Mouse (Mus musculus) gastrocnemius, postnatal 36 days (tissue): ENCODE data around the gene Bcar3. TPM values are rescaled to one million over a fixed set of nuclear protein-coding genes. Genes with fewer than 3 reads are reported as not detected.
A peak's percentile ranks its signal among the peaks of the same experiment; 100 is the strongest.

Experiments used
- DNase-seq, 2 experiments: peaks; one replicate each; pipeline ENCODE4 v3.0.0; 2022
- intact Hi-C: fragments of 180-260 bp; cut with DNase I; formaldehyde crosslinking; loops from one replicate; pipeline ENCODE4 v1.15.1; 2025
- total RNA-seq, 2 experiments: library from RNA; stranded (reverse); gene quantifications; 2 replicates each; pipeline ENCODE4 v1.2.3; 2021

Gene Bcar3
- total RNA-seq, 2 experiments from 2014 or later, result 3.6 to 4.4 TPM

DNA sequence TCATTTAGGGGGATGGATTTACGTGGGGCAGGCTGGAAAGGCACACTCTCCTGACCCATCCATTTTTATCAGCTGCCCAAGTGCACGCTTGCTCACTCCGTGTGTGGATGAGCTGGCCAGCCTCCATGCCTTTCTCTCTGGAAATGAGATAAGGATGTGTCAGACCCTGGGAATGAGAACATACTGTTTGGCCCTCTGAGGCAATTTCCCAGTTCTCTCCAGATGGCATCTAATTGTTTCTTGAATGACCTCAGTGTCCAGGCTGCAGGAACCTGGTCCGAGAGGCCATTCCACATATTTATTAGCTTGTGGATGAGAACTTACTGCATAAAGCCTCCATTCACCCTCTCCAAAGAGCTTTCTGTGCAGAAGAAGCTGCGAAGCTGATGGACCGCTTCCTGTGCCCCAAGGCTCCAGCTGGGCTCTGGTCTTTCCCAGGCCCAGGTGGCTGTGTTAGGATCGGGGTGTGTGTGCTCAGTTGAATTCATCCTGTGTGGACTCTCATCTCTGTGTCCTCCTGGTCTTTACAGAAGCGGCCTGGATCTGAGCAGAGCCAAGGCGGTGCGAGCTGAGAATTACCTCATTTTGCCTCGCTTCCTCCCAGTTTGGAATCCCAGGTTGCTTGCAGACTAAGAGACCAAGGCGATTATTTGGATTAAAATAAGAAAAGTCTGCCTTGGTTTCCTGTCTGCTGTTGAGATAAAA is 177.2 kb downstream of the Bcar3 start:
- no peak for DNase-seq
- intact Hi-C loops, result no loop called here

DNA sequence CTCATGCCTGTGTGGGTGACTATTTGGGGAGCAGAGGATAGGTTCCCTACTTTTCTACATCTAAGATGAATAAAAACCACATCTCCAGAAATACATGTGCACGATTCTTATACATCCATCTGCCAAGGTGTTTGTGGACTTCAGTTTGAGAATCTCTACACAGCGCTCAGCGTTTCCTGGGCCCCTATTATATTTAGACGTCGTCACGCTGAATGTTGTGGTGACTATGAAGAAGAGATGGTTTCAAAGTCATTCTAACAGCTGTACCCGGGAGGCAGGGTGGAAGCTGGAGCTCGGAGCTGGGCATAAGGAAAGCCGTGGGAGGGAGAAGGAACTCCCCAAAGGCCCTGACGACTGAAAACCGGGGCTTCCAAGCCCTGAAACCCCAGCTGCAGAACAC is 178.5 kb downstream of the Bcar3 start:
- no peak for DNase-seq
- intact Hi-C loops, result no loop called here

DNA sequence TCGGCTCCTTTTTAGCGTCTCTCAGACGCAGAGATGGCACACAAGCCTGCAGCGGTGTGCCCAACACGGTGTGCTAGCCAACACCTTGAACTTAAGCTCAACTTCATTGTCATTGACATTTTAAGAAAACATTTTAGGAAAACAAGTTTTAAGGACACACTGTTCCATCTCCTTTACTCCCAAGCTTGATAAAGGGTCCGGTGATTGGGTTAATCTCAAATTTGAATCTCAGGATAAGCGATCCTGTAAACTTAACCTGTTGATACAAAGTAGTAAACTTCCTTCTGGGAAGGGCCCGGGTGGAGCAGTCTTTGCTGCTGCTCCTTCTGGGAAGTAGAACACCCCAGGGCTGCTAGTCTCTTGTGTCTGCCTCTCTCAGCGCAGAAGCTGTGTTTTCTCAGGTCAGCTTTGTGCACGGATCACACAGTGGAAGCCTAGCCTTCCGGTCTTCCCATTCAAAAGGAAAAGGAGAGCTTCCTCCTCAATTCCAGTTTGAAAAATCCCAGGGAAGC is 179.6 kb downstream of the Bcar3 start:
- intact Hi-C loops, result no loop called here

DNA sequence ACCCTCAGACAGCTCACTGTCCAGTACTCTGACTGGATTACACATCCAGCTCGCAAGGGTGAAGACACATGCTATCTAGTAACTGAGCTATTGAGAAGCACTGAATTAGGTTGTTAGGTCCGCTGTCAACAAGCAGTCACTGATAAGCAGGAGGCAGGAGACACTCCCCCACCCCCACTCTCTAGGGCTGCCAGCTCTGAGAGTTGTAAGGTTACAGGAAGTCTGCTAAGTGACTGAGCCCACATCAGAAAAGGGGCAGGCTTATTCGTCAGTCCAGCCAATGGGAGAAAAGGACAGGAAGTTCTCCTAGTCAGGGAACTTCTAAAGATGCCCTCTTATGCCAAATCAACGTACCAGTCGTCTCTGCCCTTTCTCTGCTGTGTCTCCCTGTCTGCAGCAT is 180.1 kb downstream of the Bcar3 start:
- intact Hi-C loops, result no loop called here
- DNase-seq, result peak in 1 of 2 experiments; percentile 45

More for the DNA sequence above, 179.6 kb downstream of the Bcar3 start:
- DNase-seq, result no peak

DNA sequence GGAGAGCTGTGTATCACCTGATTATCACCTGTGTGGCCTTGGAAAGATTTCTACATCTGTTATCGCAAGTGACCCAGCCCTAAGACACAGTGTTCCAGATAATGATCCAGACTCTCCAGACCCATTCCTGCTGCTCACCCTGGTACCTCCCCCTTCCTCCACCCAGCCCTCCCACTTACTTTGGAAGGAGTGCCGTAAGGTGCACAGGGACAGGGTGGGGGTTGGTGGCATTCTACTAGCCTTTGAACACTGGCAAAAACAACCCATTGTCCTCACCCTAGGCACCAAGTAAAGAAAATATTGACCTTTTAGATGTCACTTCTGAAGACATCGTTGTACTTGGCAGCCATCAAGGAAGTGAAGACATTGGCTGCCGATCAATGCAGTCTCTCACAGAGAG is 180.9 kb downstream of the Bcar3 start:
- intact Hi-C loops, result no loop called here
- no peak for DNase-seq

DNA sequence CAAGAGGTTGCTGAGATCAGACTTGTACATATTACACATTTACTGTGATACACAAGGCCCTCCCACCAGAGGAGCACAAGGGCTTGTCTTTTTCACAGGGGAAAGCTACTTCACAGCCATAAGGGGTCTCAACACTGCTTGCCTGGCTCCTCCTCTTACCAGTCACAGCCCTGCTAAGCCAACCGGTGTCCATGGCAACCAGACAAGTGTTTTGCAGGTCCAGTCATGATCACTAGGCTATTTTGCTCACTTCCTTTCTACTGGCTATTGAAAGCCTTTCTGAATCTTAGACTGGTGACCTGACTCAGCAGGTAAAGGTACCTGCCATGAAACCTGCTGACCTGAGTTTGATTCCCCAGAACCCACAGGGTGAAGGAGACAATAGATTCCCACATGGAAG is 181.8 kb downstream of the Bcar3 start:
- intact Hi-C loops, result no loop called here
- no peak for DNase-seq

DNA sequence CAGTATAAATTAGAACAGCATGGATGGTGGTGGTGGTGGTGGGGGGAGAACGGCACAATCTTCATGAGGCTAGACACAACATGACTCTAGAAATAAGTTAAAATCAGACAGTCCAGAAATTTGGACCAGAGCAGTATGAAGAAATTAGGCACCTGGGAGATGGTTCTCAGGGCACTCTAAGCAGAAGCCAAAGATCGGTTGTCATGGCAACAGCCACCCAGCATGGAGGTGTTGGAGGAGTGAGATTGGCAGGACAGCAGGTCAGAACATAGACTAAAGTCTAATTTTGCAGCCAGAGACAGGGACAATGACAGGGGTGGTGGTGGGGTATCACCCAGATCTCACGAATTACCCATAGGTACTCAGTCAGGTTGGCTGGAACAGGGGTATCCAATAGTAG is 182.7 kb downstream of the Bcar3 start:
- intact Hi-C loops, result no loop called here
- DNase-seq, result no peak

DNA sequence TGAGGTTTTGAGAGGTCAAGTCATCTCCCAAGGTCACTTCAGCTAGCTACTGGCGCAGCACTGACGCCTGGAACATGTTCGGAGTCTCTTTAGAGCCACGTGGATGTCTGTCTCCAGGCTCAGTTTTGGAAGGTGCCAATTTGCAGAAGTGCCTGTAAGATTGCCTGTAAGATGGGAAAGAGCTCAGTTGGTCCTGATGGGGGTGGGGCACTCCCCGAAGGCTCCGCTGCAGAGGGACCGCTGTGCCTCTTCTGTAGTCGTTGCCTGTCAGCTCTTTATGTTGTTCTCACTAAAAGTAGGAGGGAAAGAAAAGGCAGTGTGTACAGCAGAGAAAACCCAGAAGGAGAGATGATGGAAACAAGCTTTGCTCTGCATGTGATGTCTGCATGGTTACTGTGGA is 183.6 kb downstream of the Bcar3 start:
- DNase-seq, result no peak

DNA sequence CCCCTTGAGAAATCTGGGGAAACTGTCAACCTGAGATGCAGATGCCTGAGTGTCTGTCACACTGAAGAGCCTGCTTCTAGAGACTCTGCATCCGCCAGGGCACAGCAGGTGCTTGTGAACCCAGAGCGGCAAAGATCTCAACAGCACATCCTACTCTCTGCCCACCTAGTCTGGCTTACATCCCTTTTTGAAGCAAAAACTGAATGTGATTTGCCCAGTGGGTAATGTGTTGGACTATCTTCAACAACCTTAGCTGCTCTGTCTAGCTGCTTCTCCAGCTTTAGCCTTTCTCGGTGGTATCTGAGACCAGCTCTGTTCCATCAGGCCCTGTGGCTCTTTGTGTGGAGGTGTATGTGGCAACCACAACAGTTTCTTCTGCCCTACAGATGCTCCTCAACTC is 184.8 kb downstream of the Bcar3 start:
- DNase-seq, result no peak
- intact Hi-C loops, result no loop called here

More for the DNA sequence above, 183.6 kb downstream of the Bcar3 start:
- intact Hi-C loops, result no loop called here

DNA sequence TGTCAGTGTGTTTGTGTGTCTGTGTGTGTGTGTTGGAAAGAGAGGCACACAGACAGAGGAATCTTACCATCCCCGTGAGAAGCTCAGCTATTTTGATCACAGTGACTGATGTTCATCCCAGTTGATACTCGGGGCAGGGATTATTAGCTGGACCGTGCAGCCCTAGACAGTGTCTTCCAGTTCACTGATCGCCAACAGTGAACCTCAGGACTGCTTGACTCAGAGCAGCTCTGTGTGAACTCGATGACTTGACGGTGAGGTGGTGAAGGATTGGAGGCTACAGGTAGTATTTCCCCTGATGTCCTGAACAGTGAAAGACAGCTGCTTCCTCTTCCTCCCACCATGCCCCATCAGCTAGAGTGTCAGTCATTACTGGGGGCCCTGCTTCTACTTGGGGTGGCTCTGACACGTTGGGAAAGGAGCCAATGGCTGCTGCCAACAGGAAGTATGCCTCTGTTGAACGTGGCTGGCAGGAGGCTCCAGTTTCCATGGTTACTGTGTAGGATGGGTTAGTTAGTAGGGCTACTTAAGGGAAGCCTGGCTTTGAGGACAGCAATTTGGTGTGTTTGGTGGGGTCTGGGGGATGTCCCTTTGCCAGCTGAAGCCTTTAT is 186.2 kb downstream of the Bcar3 start:
- intact Hi-C loops, result no loop called here
- DNase-seq, result no peak

DNA sequence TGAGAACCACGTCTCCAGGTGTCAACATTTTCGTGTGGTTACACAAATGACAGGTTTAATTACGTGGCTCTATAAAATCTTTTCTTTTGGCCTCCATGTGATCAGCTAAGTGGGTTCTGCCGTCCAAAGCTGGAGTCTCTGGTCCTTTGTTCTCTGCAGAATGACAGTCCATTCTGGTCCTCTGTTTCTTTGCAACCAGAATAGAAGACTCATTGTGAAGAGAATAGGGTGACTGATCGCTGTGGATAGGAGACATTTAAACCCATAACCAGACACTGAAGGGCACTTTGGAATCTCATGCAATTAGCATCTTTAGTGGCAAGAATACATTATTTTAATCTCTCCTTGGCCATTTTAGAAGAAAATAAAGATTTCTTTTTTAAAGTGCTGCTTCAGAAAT is 187.1 kb downstream of the Bcar3 start:
- intact Hi-C loops, result no loop called here
- DNase-seq, result no peak

DNA sequence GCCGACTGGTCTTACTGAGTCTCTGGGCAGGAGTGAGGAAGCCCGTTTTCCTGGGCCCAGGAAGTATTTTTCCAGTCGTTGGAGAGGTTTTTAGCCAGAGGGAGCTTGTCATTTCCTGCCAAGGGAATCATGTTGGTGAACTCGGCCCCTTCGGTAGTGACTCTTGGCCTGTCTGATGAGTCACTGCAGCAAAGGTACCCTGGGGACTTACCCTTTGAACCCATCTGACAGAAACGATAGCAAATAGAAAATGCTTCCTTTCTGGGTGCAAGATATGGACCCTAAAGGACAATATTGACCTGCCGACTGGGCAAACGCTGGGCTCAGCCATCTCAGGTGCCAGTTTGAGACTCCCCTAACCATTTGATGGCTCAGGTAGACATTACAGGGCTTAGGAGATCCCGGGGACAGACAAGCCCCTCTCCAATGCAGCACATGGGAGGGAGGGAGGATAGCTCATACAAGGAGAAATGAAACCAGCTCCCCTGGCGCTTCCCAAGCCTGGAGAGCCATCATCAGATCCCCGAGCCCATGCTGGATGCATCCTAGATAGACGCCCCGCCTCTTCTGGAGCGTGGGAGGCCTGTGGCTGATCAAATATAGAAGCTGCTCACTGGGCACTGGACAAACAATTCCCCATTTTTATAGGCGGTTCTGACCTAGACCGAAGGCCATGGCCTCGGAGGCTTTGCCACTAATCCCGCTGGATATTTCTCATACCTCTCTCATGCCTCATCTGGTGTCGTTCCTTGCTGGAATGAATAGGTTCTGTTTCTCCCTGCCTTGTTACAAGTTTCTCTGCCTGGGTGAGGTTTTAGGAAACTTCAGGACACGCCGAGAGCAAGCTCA is 188.2 kb downstream of the Bcar3 start:
- intact Hi-C loops, result no loop called here
- DNase-seq, result no peak

DNA sequence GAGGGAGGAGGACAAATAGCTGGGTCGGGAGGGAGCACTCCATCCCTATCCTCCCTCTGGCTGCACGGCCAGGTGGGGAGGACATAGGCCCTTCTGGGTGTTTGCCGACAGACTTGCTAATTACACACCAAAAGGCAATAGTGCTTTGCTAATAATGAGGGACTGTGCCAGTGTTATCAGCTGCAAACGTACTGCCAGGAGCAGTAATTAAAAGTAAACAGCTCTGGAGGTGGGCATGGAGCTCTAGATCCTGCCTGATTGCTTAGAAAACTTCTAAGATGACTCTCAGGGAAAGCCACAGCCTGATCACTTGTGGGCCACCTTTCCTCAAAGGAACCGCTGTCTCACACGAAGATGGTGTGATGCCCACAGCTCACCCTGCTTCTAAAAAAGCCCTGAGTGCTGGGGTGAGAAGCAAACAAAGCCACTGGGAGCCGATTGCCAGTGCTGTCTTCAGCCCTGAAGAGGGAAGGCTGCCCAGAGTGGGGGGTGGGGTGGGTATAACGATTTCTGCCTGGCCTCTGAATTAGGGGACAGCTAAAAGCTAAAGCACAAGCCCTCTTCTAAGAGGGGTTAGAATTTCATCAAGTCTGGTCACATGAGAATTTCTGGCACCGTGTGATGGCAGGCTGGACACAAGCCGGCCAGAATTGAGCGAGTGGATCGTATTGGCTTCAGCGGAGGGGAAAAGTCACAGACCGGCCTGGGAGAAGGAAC is 189.3 kb downstream of the Bcar3 start:
- intact Hi-C loops, result no loop called here
- DNase-seq, result peak; percentile 29 to 40

DNA sequence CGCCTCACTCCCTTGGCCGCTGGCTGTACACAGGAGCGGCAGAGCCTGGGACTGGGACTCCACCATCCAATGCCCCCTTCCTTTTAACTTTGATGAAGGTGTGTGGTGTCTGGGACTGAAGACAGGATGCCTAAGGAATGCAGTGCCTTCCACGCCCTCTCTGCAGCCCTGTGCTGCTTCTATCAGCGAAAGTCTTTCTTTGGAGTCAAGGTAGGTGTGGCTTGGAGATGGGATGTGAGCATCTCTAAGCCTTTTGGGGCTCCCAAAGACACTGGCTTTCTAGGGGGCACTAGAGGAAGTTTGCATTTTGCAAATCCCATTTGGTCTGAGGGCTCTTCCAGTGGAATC is 189.8 kb downstream of the Bcar3 start:
- no peak for DNase-seq
- intact Hi-C loops, result no loop called here

DNA sequence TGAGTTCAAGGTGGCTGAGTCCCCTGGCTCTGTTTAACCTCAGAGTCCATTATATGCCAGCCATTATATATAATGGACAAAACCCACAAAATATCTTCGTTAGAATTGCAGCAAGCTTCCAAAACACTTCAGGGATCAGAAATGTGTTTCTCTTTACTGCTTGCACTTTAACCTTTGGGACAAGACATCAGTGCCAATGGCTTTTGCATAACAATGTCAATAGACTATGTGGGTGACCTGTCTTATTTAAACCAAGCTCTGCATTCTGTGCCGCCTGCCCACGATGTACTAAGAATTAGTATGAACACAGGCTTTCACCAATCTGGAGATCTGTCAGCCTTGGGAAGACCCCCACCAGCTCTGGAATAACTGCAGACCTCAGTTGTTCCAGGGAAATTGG is 190.4 kb downstream of the Bcar3 start:
- intact Hi-C loops, result no loop called here

DNA sequence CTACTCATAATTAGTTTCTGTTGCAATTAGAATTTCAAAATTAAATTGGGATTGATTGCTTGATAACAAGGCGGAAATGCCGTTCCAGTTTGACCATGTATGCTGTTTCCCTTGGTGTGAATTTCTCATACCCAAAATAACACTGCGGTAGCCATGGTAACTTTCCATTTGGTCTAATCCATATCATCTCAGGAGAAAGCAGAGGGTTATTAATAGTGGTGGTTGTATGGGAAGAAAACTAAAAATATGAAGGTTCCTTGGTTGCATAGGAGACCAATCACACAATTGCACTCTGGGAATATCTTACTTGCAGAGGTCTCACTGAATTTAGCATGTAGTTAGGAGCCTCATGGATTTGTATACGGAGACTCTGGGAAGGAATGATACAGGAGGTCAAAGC is 191.8 kb downstream of the Bcar3 start:
- DNase-seq, result no peak
- intact Hi-C loops, result no loop called here

More for the DNA sequence above, 190.4 kb downstream of the Bcar3 start:
- no peak for DNase-seq

DNA sequence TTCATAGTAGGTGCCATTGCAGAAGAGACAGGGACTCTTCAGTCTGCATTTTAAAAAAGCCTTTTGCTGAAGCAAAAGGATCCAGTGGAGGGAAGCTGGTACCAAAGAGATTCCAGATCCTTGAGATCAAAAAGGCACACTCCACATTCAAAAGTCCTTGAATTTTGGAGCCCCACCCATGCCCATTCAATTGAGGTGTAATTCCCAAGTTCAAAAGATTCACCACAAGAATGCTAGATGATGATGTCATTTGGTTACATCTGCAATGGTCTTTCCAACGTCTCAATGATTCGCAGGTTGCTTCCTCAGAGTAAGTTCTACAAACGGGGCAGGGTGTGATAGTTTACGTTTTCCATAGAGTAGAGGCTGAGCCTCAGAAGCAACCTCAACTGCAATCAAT is 192.3 kb downstream of the Bcar3 start:
- DNase-seq, result no peak
- intact Hi-C loops, result no loop called here

DNA sequence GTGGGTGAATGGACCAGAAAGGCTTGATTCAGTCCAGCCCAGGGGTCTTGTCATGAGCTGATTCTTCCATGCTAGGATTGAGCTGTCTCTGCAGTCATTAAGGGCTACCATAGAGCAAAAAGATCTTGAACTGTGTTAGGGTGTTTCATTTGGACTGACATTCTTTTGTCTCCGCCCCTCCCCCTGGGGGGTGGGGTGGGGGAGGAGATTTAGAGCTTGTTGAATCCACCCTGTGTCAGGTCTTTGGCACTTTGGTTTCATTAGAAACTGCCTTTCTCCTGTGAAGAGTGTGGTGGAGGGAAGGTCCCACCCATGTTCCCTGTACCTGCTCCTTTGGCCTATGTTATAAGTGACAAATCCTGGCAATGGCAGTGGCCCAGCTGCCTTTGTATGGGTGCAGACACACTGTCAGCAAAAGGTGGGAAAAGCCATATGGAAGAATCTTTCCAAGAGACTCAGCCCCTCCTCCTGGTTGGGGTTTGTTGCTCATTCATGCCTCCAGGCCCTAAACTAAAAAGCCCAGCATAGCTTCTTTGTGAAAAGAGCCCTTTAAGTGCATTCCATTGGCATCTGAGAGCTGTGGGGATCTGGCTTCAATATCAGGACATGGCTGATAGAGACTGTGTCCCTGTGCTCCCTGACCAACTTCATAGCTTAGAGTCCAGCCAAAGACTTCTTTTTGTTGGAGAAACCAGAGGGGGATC is 194.3 kb downstream of the Bcar3 start:
- intact Hi-C loops, result no loop called here
- no peak for DNase-seq

DNA sequence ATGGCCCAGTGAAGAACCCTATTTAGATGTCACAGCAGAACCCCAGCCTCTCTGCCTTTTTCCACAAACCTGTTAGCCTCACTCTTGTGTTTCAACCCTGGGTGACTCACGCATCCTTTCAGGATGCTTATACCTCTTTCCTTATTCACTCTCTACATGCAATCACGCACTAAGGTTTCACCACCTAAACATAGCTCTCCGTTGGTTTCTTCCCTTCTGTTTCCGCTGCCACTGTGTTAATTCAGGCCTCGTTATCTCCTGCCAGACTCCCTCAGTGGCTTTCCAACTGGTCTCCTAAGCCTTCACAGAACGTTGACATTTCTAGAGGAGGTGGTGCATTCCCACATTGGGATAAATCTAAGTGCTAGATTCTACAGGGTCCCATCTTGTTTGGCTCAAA is 196.6 kb downstream of the Bcar3 start:
- no peak for DNase-seq
- intact Hi-C loops, result no loop called here

DNA sequence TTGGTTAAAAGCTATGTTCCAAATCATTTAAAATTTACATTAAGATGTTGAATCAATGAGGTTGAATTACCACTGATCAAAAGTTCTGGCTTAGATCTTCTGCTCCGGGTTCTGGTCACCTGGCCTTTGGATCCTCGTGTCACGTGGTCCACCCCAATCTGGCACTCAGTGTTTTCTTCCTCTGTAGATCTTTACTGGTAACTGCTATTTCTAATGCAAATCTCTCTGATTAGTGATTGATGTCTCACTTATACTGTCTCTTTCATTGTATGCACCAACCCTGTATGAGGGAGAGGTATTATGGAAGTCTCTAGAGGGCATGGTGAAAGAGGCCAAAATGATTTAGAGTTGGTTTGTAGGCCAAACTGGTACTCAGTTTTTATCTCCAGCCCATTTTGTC is 198.1 kb downstream of the Bcar3 start:
- no peak for DNase-seq
- intact Hi-C loops, result no loop called here
